Mouse (Mus musculus) gastrocnemius, postnatal 14 days (tissue): Measurements from ENCODE around the gene Tmem8. TPM values are rescaled to one million over a fixed set of nuclear protein-coding genes. Genes with fewer than 3 reads are reported as not detected.
A peak's percentile ranks its signal among the peaks of the same experiment; 100 is the strongest.

ENCODE experiments used
- DNase-seq: peaks from one replicate; pipeline ENCODE4 v3.0.0; 2021; ENCODE audit warnings: mixed read lengths
- intact Hi-C: fragments of 180-260 bp; cut with DNase I; formaldehyde crosslinking; loops from one replicate; pipeline ENCODE4 v1.15.1; 2025; ENCODE audit warnings: low total_unique reads
- total RNA-seq, 2 experiments: library from RNA; stranded (reverse); gene quantifications; 2 replicates each; pipeline ENCODE4 v1.2.3; 2021

The Tmem8 gene
- total RNA-seq, 2 experiments from 2014 or later = 0.80 to 1.3 TPM

DNA sequence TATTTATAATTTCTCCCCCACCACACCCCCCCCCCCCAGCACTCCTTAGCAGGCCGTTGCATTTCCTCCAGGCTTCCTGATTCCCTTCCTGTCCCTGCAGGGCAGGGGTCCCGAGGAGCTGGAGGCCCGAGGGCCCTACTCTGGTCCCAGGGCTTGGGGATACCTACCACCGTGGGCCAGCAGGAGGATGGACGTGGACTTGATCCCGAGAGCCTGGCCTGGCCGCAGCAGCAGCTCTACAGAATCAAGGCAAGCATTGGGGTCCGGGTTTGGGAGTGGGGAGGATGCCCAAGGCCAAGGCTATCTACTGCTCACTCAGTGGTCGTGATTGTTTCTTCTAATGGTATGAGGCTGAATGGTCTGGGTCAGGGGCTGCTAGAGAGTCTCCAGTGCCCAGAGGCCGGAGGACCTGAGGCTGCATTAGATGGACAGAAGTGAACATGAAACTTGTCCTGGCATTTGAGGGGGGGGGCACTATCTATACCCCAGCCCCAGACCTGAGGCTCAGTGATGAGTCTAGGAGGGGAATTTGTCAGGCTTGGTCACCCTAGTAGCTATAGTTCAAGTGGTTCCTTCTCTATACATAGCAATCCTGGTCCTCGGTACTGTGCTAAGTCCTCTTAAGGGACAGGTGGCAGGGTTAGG is 24.1 kb downstream of the Tmem8 start:
- intact Hi-C loops = loop anchor here (10.0 kb wide), 1 partner anchor 108 kb away; the partner anchor contains the start of gene Fam234a
- DNase-seq = no peak

DNA sequence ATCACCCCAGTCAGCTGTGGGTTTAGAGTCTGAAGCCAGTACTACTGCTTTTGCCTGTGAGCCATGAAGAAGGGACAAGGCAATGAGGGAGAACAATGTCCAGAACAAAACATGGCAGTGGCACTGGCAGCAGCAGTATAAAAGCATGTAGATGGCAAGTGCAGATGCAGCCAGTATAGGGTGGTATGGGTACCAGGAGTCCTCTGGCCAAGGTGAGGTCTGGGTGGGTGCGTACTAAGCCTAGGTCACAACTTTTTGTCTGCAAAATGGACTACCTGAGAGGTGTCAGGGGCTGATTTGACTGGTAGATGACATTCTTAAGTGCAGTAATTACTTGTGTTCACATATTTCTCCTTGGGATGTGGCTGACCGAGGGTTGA is 24.6 kb downstream of the Tmem8 start:
- intact Hi-C loops = loop anchor here (10.0 kb wide), 1 partner anchor 107 kb away; the partner anchor contains the start of gene Fam234a
- DNase-seq = no peak

DNA sequence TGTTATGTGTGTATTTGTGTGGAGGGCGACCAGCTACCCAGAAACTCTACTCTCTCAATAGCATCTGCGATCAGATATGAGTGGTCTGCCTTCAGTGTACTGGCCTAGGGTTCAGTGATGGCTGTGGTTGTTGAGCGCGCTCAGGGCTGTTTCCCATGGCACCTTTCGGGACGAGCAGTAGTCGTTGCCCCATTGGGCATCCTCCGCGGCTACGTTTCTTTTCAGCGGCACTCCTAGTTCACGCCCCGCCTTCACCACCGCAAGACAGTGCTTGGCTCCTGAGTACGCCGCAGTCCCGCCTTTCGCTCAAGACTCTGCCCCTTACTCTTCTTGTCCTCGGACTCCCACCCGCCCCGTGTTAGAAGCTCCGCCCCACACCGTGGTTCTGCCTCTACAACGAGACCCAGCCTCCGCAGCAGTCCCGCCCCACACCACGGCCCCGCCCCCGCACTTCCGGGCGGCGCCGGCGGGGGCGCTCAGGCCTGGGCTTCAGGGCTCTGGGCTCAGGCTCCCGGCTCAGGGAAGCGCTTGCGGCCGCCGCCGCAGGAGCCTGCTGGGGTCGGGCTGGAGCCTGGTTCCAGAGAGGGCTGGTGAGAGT is 25.2 kb downstream of the Tmem8 start, which contains the start of gene Axin1:
Gene Axin1, plus strand, starts transcription at position 450 of the 598 bp plus-strand sequence.
- intact Hi-C loops = loop anchor here (10.0 kb wide), 1 partner anchor 106 kb away; the partner anchor contains the start of gene Fam234a

DNA sequence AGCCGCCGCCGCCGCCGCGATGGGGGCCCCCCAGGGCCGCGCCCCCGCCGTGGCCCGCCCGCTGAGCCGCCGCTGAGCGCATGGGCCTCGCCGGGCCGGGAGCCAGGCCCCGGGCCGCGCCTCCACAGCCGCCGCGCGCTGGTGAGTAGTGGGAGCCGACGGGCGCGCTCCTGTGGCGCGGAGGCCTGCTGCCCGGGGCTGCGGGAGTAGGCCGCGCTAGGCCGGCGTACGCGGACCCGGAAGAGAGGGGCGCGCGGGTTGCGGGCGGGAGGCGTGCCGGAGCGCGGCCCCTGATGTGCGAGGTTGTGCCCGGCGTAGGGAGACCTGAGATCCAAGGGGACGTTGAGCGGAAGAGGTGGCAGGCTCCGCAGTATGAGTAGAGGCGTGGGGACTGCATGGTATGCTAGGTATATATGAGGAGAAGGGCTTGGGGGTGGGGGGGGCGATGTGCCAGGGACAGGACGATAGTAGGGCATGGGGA is 25.8 kb downstream of the Tmem8 start:
- intact Hi-C loops = loop anchor here (10.0 kb wide), 1 partner anchor 106 kb away; the partner anchor contains the start of gene Fam234a
- DNase-seq = peak; percentile 62

More for the DNA sequence above, 25.2 kb downstream of the Tmem8 start, which contains the start of gene Axin1:
- peak; percentile 91 for DNase-seq

DNA sequence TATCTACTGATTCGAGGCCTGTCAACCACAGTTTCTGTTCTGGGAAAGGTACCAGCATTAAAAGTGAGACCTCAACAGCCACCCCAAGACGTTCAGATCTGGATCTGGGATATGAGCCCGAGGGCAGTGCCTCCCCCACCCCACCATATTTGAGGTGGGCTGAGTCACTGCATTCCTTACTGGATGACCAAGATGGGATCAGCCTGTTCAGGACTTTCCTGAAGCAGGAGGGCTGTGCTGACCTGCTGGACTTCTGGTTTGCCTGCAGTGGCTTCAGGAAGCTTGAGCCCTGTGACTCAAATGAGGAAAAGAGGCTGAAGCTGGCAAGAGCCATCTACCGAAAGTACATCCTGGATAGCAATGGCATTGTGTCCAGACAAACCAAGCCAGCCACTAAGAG is 29.7 kb downstream of the Tmem8 start:
- no peak for DNase-seq
- intact Hi-C loops = no loop called here

DNA sequence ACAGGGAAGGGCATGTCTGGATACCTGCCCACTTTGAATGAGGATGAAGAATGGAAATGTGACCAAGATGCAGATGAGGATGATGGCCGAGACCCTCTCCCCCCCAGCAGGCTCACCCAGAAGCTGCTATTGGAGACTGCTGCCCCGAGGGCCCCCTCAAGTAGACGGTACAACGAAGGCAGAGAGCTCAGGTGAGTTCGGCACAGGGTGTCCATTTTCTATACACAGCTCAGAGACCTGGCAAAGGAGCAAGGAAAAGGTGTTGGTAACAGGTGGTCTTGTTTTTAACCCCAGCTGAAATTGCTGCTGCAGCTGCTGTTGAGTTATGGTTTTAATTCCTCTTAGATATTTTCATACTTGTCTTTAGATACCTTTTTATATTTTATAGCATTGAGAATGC is 30.3 kb downstream of the Tmem8 start:
- intact Hi-C loops = no loop called here
- no peak for DNase-seq

DNA sequence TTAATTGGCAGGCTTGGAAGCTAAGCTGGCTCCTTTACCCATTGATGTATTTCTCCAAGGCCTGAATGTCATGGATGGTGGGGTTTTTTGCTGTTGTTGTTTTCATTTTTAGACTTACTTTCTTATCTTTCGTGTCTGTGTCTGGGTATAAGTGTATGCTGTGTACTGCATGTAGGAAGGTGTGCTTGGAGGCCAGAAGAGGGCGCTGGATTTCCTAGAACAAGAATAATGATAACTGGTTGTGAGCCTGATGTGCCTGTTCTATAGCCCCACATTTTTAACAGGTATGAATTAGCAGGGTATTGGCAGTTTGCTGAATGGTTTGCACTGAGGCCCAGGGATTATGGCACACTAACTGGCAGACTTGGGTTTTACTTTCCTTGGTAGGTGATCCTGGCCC is 36.0 kb downstream of the Tmem8 start:
- intact Hi-C loops = no loop called here
- no peak for DNase-seq

DNA sequence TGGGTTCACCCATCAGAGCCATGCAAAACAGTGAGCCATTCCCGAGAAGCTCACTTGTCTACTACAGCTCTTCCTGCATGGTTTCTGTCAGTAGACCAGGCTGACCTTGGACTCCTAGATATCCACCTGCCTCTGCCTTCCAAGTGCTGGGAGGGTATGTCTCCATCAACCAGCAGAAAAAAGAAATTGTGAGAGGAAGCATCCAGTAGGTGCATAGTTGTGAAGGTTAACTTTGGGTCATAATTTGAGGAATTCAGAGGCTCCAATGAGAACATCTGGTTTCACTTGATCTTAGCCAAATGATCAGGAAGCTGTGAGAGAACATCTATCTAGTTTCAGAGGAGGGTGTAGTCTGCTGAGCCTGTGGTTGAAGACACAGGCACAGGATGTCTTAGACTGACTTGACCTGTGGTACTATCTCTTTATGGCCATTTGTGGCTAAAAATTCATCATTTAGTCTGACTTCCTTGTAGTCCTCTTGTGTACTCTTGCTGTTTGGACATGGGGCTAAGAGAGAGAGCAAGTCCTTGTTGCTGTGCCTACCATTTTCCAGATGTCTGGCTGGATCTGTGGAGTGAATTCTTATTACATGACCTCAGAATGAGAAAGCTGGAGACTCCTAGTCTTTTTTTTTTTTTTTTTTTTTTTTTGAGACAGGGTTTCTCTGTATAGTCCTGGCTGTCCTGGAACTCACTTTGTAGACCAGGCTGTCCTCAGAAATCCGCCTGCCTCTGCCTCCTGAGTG is 39.0 kb downstream of the Tmem8 start:
- no peak for DNase-seq
- intact Hi-C loops = no loop called here

DNA sequence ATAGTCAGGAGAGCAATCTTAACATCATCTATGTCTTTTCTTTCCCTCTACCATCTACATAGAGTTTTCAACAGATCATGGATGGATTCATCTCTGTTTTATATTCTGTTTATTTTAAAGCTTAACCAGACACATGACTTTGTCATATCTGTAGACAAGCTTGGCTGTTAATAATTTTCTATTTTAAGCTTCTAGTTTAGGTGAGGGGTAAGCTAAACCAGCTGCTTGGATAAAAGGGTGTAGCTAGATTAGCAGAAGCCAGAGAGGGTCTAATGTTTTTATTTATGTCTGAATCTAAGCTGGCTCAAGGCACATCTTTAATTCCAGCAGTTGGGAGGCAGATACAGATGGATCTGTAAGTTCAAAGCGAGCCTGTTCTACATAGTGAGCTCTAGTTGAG is 49.6 kb downstream of the Tmem8 start:
- intact Hi-C loops = no loop called here
- DNase-seq = no peak

DNA sequence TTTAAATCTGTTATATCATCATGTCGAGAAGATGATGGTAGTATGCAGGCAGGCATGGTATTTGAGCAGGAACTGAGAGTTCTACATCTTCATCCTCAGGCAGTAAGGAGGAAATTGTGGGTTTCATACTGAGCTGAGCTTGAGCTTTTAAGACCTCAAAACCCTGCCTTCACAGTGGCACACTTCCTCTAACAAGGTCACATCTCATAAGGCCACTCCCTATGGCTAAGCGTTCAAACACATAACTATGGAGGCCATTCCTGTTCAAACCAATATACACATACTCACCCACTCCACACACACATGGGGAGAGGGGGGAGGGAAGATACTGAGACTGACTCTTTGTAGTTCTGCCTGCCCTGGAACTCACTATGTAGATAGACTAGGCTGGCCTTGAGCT is 54.9 kb downstream of the Tmem8 start:
- DNase-seq = no peak

More for the DNA sequence above, 54.9 kb downstream of the Tmem8 start:
- intact Hi-C loops = no loop called here

Other genes with a start within 250 kb of the Tmem8 start
- 10 to 100 TPM; 52.3 to 73.3 TPM for gene Mcrip2, start 244.5 kb upstream of the Tmem8 start, total RNA-seq
- 10 to 100 TPM; 26.1 to 27.7 TPM for gene Mettl26, start 238.2 kb upstream of the Tmem8 start, total RNA-seq
- gene Wfikkn1, start 232.4 kb upstream of the Tmem8 start, total RNA-seq = under 1 TPM; 0.49 to 0.55 TPM
- 10 to 100 TPM; 10.1 to 10.3 TPM for gene Rab40c, start 193.6 kb upstream of the Tmem8 start, total RNA-seq
- 10 to 100 TPM; 29.8 to 30.2 TPM for gene Pigq, start 168.4 kb upstream of the Tmem8 start, total RNA-seq
- not detected for gene Nhlrc4, start 168.3 kb upstream of the Tmem8 start, total RNA-seq
- gene A930017K11Rik, start 160.7 kb upstream of the Tmem8 start, total RNA-seq = not detected
- 1 to 10 TPM; 4.3 to 5.9 TPM for gene Capn15, start 127.5 kb upstream of the Tmem8 start, total RNA-seq
- gene Rab11fip3, start 43.7 kb upstream of the Tmem8 start, total RNA-seq = 10 to 100 TPM; 39.2 to 41.3 TPM
- 1 to 10 TPM; 4.0 to 4.5 TPM for gene Decr2, start 23.0 kb upstream of the Tmem8 start, total RNA-seq
- gene Nme4, start 17.7 kb upstream of the Tmem8 start, total RNA-seq = 1 to 10 TPM; 3.0 to 3.9 TPM
- 10 to 100 TPM; 55.3 to 57.7 TPM for gene Mrpl28, start 10.2 kb downstream of the Tmem8 start, total RNA-seq
- 10 to 100 TPM; 12.0 to 13.3 TPM for gene Axin1, start 25.4 kb downstream of the Tmem8 start, total RNA-seq
- not detected for gene Pdia2, start 85.8 kb downstream of the Tmem8 start, total RNA-seq
- gene Rgs11, start 89.7 kb downstream of the Tmem8 start, total RNA-seq = 1 to 10 TPM in 1 of 2 experiments, under 1 TPM in 1; 0.47 to 1.5 TPM
- gene Arhgdig, start 94.5 kb downstream of the Tmem8 start, total RNA-seq = 1 to 10 TPM; 2.2 to 5.1 TPM
- gene Fam234a, start 130.9 kb downstream of the Tmem8 start, total RNA-seq = 10 to 100 TPM; 47.8 to 62.8 TPM
- gene Luc7l, start 139.6 kb downstream of the Tmem8 start, total RNA-seq = 10 to 100 TPM; 14.0 to 15.4 TPM